In the genomic region with DNA sequence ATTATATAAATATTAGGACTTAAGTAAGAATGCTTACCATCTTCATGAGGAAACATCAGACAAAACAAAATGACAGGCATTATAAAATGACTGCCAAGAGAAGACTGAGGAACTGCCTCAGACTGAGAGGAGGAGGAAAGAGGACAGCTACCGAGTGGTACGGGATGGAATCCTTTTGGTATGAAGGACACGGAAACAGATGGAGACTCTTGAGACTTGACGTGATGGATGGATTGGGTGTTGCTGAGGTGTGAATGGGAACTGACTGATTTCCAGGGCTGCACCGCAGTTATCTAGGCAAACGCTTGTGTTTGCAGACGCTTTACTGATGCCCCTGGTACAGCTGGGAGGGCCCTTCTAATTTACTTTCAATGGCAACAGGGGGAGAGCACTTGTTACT, we compare ENCODE assay signal across 29 mouse cellular contexts.
DNase-seq lines count a peak whose midpoint lies in the region; ATAC-seq and TF ChIP-seq lines count a peak whose summit lies in the region.
"Had no signal": no experiment of that assay in that cellular context is flagged by ENCODE, and none has a peak within 500 bp of the region (broad histone marks: within the 10 kb centered on the region; RNA-seq: fewer than 3 reads in every experiment).

No protein-coding gene starts in this region.

- ATAC-seq in heart, embryonic 15.5 days (replicated peaks; ENCODE audit: insufficient number of reproducible peaks, insufficient read depth, low FRiP score, low read depth), result no peak
- peak; percentile 32; the same call in 1 of the 2 replicates for ATAC-seq in lung, postnatal 0 days
- ATAC-seq: CD4-positive, CD25-positive, alpha-beta regulatory T cell, adult 4 months; forebrain, embryonic 16.5 days; intestine, postnatal 0 days; midbrain, embryonic 13.5 days had no signal

- peaks cover 95% of the 10 kb centered on the region for H3K79me2 ChIP-seq in macrophage (ENCODE audit: inconsistent target)

- TF ChIP-seq CTCF in lung, postnatal 0 days (IDR thresholded peaks at IDR 0.05), result no peak
- no peak for TF ChIP-seq CTCF in lung, adult 2 months (IDR thresholded peaks at IDR 0.05; ENCODE audit: insufficient read depth, low read length)

- H3K9me3 ChIP-seq in heart, embryonic 10.5 days, result no peaks in the 10 kb centered on the region
- H3K9me3 ChIP-seq in heart, embryonic 15.5 days (replicated peaks), result no peaks in the 10 kb centered on the region
- H3K9me3 ChIP-seq in lung, postnatal 0 days (ENCODE audit: low read length), result no peaks in the 10 kb centered on the region
- H3K9me3 ChIP-seq: embryonic facial prominence, embryonic 12.5 days; forebrain, embryonic 10.5 days; lung, embryonic 15.5 days; midbrain, embryonic 13.5 days; neural tube, embryonic 13.5 days had no signal

- no peak overlapping the region for H3K9ac ChIP-seq in heart, embryonic 15.5 days
- H3K9ac ChIP-seq in lung, postnatal 0 days (replicated peaks; ENCODE audit: low read depth), result no peak overlapping the region
- H3K9ac ChIP-seq: embryonic facial prominence, embryonic 12.5 days; hindbrain, embryonic 14.5 days; liver, embryonic 14.5 days; lung, embryonic 15.5 days; midbrain, embryonic 13.5 days; neural tube, embryonic 13.5 days had no signal

- peak overlapping the region; percentile 18 for H3K4me2 ChIP-seq in heart, embryonic 15.5 days
- no peak overlapping the region for H3K4me2 ChIP-seq in lung, postnatal 0 days (replicated peaks; ENCODE audit: low read depth, low read length)
- H3K4me2 ChIP-seq: embryonic facial prominence, embryonic 12.5 days; hindbrain, embryonic 14.5 days; lung, embryonic 15.5 days; midbrain, embryonic 13.5 days; neural tube, embryonic 13.5 days had no signal

- H3K36me3 ChIP-seq in heart, embryonic 10.5 days, result peaks cover 7% of the 10 kb centered on the region; the same call in 1 of the 2 replicates
- H3K36me3 ChIP-seq in heart, embryonic 15.5 days, result peaks cover under 1% of the 10 kb centered on the region; the same call in 1 of the 2 replicates
- no peaks in the 10 kb centered on the region for H3K36me3 ChIP-seq in lung, postnatal 0 days (ENCODE audit: insufficient read depth, low read length)
- H3K36me3 ChIP-seq in macrophage (ENCODE audit: inconsistent target), result peaks cover 6% of the 10 kb centered on the region; the same call in 1 of the 2 replicates
- H3K36me3 ChIP-seq: forebrain, embryonic 10.5 days; lung, embryonic 15.5 days; midbrain, embryonic 13.5 days; neural tube, embryonic 13.5 days had no signal

- intact Hi-C loops in heart, postnatal 25 days (cut with DNase I), result no loop called here
- intact Hi-C loops in heart, postnatal 10 days (cut with DNase I), result no loop called here

- WGBS in heart, embryonic 10.5 days, result 29% methylated on average over 7 of the region's 7 CpGs
- WGBS in heart, embryonic 15.5 days, result 27% methylated on average over 7 of the region's 7 CpGs
- 28% methylated on average over 7 of the region's 7 CpGs for WGBS in lung, postnatal 0 days
- 49% methylated on average over 7 of the region's 7 CpGs for WGBS in lung, adult 2 months
- 90% methylated on average over 7 of the region's 7 CpGs for WGBS in macrophage (ENCODE audit: missing documents)

- TF ChIP-seq EP300 in lung, postnatal 0 days (IDR thresholded peaks at IDR 0.05), result no peak

- H3K27me3 ChIP-seq in heart, embryonic 10.5 days (ENCODE audit: insufficient read depth, poor library complexity, severe bottlenecking), result no peaks in the 10 kb centered on the region
- H3K27me3 ChIP-seq in heart, embryonic 15.5 days, result no peaks in the 10 kb centered on the region
- H3K27me3 ChIP-seq in lung, postnatal 0 days (replicated peaks; ENCODE audit: insufficient read depth, low read length), result no peaks in the 10 kb centered on the region
- H3K27me3 ChIP-seq: embryonic facial prominence, embryonic 12.5 days; lung, embryonic 15.5 days; midbrain, embryonic 13.5 days; neural tube, embryonic 13.5 days had no signal

- no peak overlapping the region for H3K4me3 ChIP-seq in heart, embryonic 10.5 days
- no peak overlapping the region for H3K4me3 ChIP-seq in heart, embryonic 15.5 days
- no peak overlapping the region for H3K4me3 ChIP-seq in lung, postnatal 0 days (ENCODE audit: low read depth, low read length)
- H3K4me3 ChIP-seq in lung, adult 2 months (replicated peaks; ENCODE audit: extremely low read depth, low read depth, low read length), result no peak overlapping the region
- no peak overlapping the region for H3K4me3 ChIP-seq in macrophage (ENCODE audit: inconsistent target)
- H3K4me3 ChIP-seq: embryonic facial prominence, embryonic 12.5 days; forebrain, embryonic 10.5 days; lung, embryonic 15.5 days; midbrain, embryonic 13.5 days; neural tube, embryonic 13.5 days had no signal

- DNase-seq in heart, embryonic 10.5 days (ENCODE audit: low spot score), result peak; percentile 89
- DNase-seq in heart, postnatal 25 days (ENCODE audit: low spot score), result no peak
- no peak for DNase-seq in heart, postnatal 10 days
- DNase-seq in lung, postnatal 0 days (ENCODE audit: low spot score), result peak; percentile 45
- no peak for DNase-seq in lung, adult 2 months
- DNase-seq: adrenal gland, postnatal 14 days; cerebellum, adult 18-20 months; cerebellum, postnatal 10 days; gastrocnemius, postnatal 10 days; kidney, adult 9 months; kidney, postnatal 10 days; layer of hippocampus, adult 9-11 months; liver; right cerebral cortex, postnatal 4 days; thymus, adult 2 months; thymus, postnatal 36 days had no signal

- H3K4me1 ChIP-seq in heart, embryonic 10.5 days, result peaks cover 55% of the 10 kb centered on the region
- H3K4me1 ChIP-seq in heart, embryonic 15.5 days (replicated peaks), result peaks cover 26% of the 10 kb centered on the region
- H3K4me1 ChIP-seq in lung, postnatal 0 days (ENCODE audit: insufficient read depth, low read depth, low read length), result peaks cover 13% of the 10 kb centered on the region; the same call in 1 of the 2 replicates
- 0 out of 2 replicates have a peak, but pooled peaks cover 2% of the 10 kb centered on the region for H3K4me1 ChIP-seq in lung, adult 2 months (ENCODE audit: control insufficient read depth, insufficient read depth, low read length)

- no peak for TF ChIP-seq POLR2A in lung, adult 2 months (IDR thresholded peaks at IDR 0.05; ENCODE audit: borderline replicate concordance, extremely low read depth, low read depth, low read length)

- H3K27ac ChIP-seq in heart, embryonic 10.5 days, result no peak overlapping the region
- H3K27ac ChIP-seq in heart, embryonic 15.5 days, result peak overlapping the region; percentile 24; the same call in 1 of the 2 replicates
- H3K27ac ChIP-seq in lung, postnatal 0 days (ENCODE audit: low read length), result no peak overlapping the region
- H3K27ac ChIP-seq in macrophage, result peak overlapping the region; percentile 47
- H3K27ac ChIP-seq: embryonic facial prominence, embryonic 12.5 days; forebrain, embryonic 10.5 days; hindbrain, embryonic 14.5 days; liver, embryonic 14.5 days; midbrain, embryonic 13.5 days; neural tube, embryonic 13.5 days; stomach, postnatal 0 days had no signal

Comparison
In these comparisons a context has a peak if more than half of its experiments do, and no peak if none do; other contexts are left out.
1. DNase-seq: peak in heart, embryonic 10.5 days (single experiment) and lung, postnatal 0 days (single experiment); none in heart, postnatal 25 days (single experiment), heart, postnatal 10 days (0 of 2) and lung, adult 2 months (single experiment).
2. H3K27ac ChIP-seq: peak in heart, embryonic 15.5 days (single experiment) and macrophage (single experiment); none in heart, embryonic 10.5 days (single experiment) and lung, postnatal 0 days (single experiment).